Mouse (Mus musculus): ENCODE measurements around the gene Arpc5. TPM values are rescaled to one million over a fixed set of nuclear protein-coding genes. Genes with fewer than 3 reads are reported as not detected.

Gene Arpc5
- total RNA-seq (2021), result 10 to 100 TPM; 33.3 to 36.6 TPM

DNA sequence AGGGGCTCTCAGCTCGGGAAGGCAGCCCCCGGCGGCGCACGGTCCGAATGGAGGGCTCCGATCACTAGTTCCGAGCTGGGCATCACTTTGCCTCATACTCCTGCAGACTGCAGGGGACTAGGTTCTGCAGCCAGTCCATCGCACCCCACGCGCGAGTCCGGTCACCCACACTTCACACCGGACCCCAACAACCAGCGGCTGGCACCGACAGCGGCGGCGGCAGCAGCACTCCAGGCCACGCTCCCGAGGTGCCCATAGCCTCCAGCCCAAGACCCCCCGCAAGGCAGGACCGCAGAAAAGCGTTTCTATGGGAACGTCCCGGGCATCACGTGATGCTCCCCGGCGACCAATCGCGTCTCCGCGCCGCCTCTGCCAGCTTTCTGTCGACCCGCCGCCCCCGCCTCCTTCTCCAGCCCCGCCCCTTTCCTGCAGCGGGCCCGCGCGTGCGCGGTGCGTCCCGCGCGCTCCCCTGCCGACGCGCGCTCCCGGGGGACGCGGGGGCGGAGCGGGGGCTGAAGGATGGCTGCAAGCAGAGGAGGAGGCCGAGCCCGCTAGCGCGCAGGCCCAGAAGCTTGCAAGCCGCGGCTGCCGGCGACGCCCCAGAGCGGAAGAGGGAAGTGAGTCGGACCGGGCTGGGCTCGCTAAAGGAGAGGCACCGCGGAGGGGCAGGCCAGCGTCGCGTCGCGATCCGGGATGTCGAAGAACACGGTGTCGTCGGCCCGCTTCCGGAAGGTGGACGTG is at the start of gene Arpc5, which contains the start of gene Rgl1:
Arpc5 (plus strand) TSS at position 511 of the 741 bp plus-strand sequence.
Rgl1 (minus strand) TSS at position 320 of the 741 bp plus-strand sequence.
- peak; percentile 96 to 97 for DNase-seq
- intact Hi-C loops (cut with DNase I), result loop anchor here (5.0 to 10.0 kb wide), 2 partner anchors 244 to 371 kb away; partner anchors contain the start of gene Colgalt2

DNA sequence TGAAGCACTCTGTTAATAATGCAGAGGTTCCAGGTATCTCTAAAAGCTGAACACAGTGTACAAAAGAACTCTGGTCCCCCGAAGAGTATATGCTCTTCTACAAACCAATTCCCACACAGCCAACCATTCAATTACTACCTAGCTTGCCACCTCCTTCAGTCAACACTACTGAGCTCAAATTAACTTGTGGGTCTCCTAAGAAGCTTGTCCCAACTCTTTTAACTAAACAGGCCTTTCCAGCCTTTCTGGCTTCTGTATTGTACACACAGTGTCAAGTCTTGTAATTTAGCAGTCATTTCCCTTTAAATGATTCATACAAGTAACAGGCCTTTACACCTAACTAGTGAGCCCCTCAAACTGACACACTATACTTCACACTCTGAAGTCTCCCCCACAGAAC is 49.0 kb upstream of the Arpc5 start:
- intact Hi-C loops (cut with DNase I), result no loop called here
- no peak for DNase-seq

DNA sequence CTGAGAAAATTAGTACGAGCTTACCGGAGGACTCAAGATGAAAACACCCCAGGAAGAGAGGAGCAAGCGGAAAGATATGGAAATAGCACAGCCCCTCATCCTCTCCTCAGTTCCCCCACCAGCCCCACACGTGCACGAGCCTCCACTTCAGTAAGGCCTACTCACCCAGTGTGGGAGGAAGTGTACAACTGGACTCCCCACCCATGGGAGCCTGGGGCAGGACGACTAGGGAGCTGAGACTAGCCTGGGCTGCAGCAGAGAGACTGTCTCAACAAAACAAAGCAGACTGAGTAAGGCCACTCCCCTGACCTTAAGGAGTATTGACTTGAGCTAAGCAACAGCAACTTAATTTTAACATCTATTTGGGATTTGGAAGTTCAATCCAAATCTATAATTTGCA is 48.1 kb upstream of the Arpc5 start:
- intact Hi-C loops (cut with DNase I), result no loop called here
- DNase-seq, result no peak

DNA sequence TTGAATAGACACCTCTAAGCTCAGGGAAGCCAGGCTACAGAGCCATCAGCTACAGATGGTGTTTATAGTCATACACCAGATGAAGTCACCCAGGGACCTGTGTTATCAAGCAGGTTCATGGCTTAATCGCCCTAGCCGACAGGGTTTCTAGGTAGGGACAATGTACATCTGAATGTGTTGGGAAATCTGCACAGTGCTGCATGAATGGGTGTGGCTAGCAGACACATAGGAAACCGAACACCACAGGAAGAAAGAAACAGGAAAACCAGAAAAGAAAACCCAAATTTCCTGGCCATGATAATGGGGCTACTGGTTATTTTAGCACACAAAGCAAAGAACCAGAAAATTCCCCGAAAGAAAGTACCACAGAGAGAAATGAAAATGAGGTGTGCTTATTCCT is 45.4 kb upstream of the Arpc5 start:
- DNase-seq, result no peak
- intact Hi-C loops (cut with DNase I), result no loop called here

GRCm38 (mm10) chr1:152721535-152722198 is 44.7 kb upstream of the Arpc5 start:
- no peak for DNase-seq
- intact Hi-C loops (cut with DNase I), result no loop called here

DNA sequence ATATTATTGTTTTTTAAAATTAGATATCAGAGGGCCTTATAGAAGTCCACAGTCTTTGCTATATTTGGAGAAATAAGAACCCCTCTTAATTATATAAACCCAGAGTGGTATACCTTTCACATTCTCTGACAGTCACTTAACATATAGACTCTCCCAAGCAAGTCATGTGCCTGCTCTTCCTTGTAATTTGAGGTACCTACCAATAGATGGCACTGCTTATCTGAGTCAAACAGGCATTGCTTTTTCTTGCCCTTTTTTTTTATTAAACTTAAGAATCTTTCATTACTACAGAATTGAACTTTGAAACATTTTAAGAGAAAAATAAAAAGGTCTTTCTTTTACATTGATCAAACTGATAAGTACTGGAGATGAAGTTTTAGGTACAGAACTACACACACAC is 42.1 kb upstream of the Arpc5 start:
- intact Hi-C loops (cut with DNase I), result loop anchor here (1.0 kb wide), 1 partner anchor 22 kb away; no protein-coding TSS in a partner anchor
- no peak for DNase-seq

DNA sequence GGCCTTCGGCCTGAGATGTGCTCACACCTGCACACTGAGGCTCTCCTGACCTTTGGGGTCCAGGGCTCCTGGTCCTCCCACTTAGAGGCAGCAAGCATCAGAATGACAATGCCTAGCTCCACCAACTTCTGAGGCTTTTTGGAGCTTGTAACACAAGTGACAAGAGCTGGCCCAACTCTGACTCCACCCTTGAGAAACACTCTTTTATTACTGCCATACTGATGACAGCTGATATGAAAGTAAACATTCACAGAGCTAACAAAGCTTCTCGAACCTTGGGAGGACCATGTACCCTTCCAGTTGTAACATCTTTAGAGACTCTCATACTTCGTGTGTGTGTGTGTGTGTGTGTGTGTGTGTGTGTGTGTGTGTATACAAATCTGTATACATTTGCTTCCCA is 40.2 kb upstream of the Arpc5 start:
- DNase-seq, result no peak
- intact Hi-C loops (cut with DNase I), result no loop called here

- intact Hi-C loops (cut with DNase I), result no loop called here
- DNase-seq, result peak in 1 of 2 experiments; percentile 26
These were observed 38.6 kb upstream of the Arpc5 start for GRCm38 (mm10) chr1:152727604-152728236.

GRCm38 (mm10) chr1:152738793-152739192 is 27.5 kb upstream of the Arpc5 start:
- intact Hi-C loops (cut with DNase I), result no loop called here

DNA sequence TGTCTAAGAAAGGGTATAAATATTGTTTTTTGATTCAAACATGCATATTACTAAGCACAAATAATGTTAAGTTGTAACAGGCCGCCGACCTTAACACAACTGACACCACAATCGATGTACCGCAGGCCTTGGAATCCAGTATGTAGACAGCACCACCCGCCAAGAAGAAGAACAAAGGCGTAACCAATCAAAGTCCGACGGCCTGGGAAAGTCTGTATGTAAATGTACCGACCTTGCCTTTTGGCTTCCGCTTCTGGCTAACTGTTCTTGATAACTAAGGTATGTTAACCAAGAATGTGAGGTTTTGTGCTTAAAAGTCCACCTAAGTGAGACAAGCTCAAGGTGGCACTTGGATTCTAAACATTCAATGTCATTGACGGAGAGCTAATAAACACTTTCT is 27.0 kb upstream of the Arpc5 start:
- DNase-seq, result no peak
- intact Hi-C loops (cut with DNase I), result no loop called here

More at GRCm38 (mm10) chr1:152738793-152739192, 27.5 kb upstream of the Arpc5 start:
- DNase-seq, result peak; percentile 31 to 48

GRCm38 (mm10) chr1:152743095-152743826 is 23.1 kb upstream of the Arpc5 start:
- no peak for DNase-seq
- intact Hi-C loops (cut with DNase I), result no loop called here

DNA sequence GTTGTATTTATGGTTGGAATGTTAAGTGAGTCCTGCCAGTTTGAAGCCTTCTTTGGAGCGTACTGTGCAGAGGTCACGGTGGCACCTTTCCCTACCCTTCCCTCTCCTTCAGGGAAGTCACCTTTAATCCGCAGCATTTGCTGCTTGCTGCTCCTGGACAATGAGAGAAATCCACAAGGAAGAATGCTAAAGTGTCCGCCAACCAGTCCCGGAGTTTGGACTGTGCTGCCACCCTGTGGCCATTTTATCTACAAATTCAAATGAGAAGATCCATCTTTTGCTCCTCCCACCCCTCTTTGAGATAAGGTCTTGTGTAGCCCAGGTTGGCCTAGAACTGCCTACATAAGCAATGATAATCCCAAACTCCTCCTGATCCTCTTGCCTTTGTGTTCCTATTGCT is 19.9 kb upstream of the Arpc5 start:
- DNase-seq, result peak; percentile 83 to 87
- intact Hi-C loops (cut with DNase I), result loop anchor here (1.0 to 5.0 kb wide), 4 partner anchors 22 to 221 kb away; no protein-coding TSS in a partner anchor

- intact Hi-C loops (cut with DNase I), result loop anchor here (5.0 kb wide), 2 partner anchors 67 to 122 kb away; no protein-coding TSS in a partner anchor
These were observed 17.1 kb upstream of the Arpc5 start for GRCm38 (mm10) chr1:152749276-152749675.

GRCm38 (mm10) chr1:152750312-152750965 is 15.9 kb upstream of the Arpc5 start, which contains the start of gene Apobec4:
Gene Apobec4, plus strand, starts transcription at chr1:152750551.
- intact Hi-C loops (cut with DNase I), result no loop called here
- DNase-seq, result no peak

More at GRCm38 (mm10) chr1:152749276-152749675, 17.1 kb upstream of the Arpc5 start:
- DNase-seq, result peak in 1 of 2 experiments; percentile 16

DNA sequence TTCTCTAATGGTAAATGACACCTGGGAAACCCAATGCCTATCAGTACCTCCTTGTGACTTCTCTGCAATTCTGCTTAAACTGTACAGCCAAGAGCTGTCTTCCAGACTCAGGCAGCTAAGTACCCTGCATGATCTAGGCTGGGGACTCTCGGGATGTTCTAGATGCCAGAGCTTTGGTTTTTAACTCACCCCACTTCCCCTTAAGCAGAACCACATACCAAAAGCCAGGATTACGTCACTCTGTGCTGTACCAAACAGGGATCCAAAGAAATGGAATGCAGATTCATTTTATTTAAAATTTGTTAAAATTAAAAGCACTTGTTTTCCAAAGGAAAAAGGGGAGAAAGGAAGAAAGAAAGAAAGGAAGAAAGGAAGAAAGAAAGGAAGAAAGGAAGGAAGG is 4.6 kb upstream of the Arpc5 start:
- intact Hi-C loops (cut with DNase I), result loop anchor here (10.0 kb wide), 1 partner anchor 367 kb away; the partner anchor contains the start of gene Colgalt2
- DNase-seq, result no peak

- peak in 1 of 2 experiments; percentile 48 for DNase-seq
These were observed 734 bp downstream of the Arpc5 start for GRCm38 (mm10) chr1:152766804-152767748.

GRCm38 (mm10) chr1:152767749-152768488 is 1.6 kb downstream of the Arpc5 start:
- intact Hi-C loops (cut with DNase I), result loop anchor here (2.0 to 10.0 kb wide), 3 partner anchors 137 to 373 kb away; partner anchors contain the start of gene Colgalt2
- DNase-seq, result peak; percentile 80 to 87

More at GRCm38 (mm10) chr1:152766804-152767748, 734 bp downstream of the Arpc5 start:
- intact Hi-C loops (cut with DNase I), result loop anchor here (5.0 to 10.0 kb wide), 2 partner anchors 245 to 372 kb away; partner anchors contain the start of gene Colgalt2

DNA sequence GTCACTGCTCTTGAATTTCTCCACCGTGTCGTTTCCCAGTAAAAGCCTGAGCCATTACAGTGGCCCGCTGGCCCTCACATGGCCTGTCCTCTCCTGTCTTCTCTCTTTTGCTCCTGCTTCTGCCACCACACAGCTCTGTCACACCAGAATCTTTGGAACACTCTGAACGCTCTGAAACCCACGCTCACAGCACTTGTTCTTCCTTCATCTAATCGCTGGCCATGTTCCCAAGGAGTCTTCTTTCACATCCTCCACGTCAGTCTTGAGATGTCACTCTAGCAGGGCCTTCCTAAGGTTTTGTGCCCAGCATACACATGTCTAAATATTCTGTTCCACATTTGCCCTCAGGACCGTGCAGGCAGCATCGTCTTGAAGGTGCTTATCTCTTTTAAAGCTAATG is 4.7 kb downstream of the Arpc5 start:
- no peak for DNase-seq
- intact Hi-C loops (cut with DNase I), result no loop called here

All from heart, postnatal 36 days (tissue).